In the genomic region with DNA sequence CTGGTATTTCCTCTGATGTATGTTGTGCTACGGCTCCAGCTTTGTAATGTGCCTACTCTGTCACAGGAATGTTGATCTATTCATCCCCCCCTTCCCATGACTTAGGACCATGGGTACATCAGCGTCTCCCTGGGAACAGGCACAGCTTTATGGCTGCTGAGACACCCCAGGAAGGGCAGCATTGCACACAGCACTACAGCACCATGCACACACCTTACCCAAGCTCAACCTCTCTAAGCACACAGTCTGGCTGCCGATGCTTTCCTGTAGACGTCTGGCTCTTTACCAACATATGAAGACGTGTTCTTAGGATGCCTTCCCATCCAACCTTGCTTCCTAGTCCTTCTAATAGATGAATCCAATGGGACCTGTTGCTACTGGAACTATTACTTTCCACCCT, we compare ENCODE assay signal across 14 mouse cellular contexts. TPM values are rescaled to one million over a fixed set of nuclear protein-coding genes. Genes with fewer than 3 reads are reported as not detected.
DNase-seq lines count a peak whose midpoint lies in the region; ATAC-seq lines count a peak whose summit lies in the region.
"Had no signal": no experiment of that assay in that cellular context is flagged by ENCODE, and none has a peak within 500 bp of the region (broad histone marks: within the 10 kb centered on the region; RNA-seq: fewer than 3 reads in every experiment).

No protein-coding gene starts in this region.

- H3K4me1 ChIP-seq in forebrain, embryonic 11.5 days (replicated peaks; ENCODE audit: control insufficient read depth, insufficient read depth, low read length): no peaks in the 10 kb centered on the region; the same call in 1 of the 2 replicates
- peaks cover 6% of the 10 kb centered on the region; the same call in 1 of the 2 replicates for H3K4me1 ChIP-seq in forebrain, embryonic 14.5 days (ENCODE audit: control insufficient read depth, insufficient read depth, low read length)
- H3K4me1 ChIP-seq in midbrain, embryonic 11.5 days (ENCODE audit: control insufficient read depth, insufficient read depth, low read length): peaks cover 20% of the 10 kb centered on the region
- peaks cover 35% of the 10 kb centered on the region for H3K4me1 ChIP-seq in midbrain, embryonic 13.5 days (replicated peaks)
- H3K4me1 ChIP-seq in hindbrain, embryonic 13.5 days (replicated peaks): peaks cover 43% of the 10 kb centered on the region
- peaks cover 40% of the 10 kb centered on the region for H3K4me1 ChIP-seq in neural tube, embryonic 15.5 days

- H3K4me3 ChIP-seq in forebrain, embryonic 11.5 days (ENCODE audit: low read depth, low read length): no peak overlapping the region
- no peak overlapping the region for H3K4me3 ChIP-seq in forebrain, embryonic 14.5 days (ENCODE audit: low read depth, low read length)
- H3K4me3 ChIP-seq in midbrain, embryonic 11.5 days (ENCODE audit: low read depth, low read length): no peak overlapping the region
- no peak overlapping the region for H3K4me3 ChIP-seq in midbrain, embryonic 13.5 days (replicated peaks)
- H3K4me3 ChIP-seq in hindbrain, embryonic 13.5 days: no peak overlapping the region
- no peak overlapping the region for H3K4me3 ChIP-seq in neural tube, embryonic 15.5 days (replicated peaks)
- H3K4me3 ChIP-seq: layer of hippocampus, adult 2 months; limb, embryonic 13.5 days; megakaryocyte, embryonic 14.5 days; stomach, embryonic 15.5 days had no signal

- no peaks in the 10 kb centered on the region for H3K36me3 ChIP-seq in forebrain, embryonic 11.5 days (ENCODE audit: control insufficient read depth, insufficient read depth, low read length)
- 0 out of 2 replicates have a peak, but pooled peaks cover 3% of the 10 kb centered on the region for H3K36me3 ChIP-seq in forebrain, embryonic 14.5 days (ENCODE audit: control insufficient read depth, insufficient read depth, low read length)
- no peaks in the 10 kb centered on the region for H3K36me3 ChIP-seq in midbrain, embryonic 11.5 days (ENCODE audit: control insufficient read depth, insufficient read depth, low read length)
- no peaks in the 10 kb centered on the region for H3K36me3 ChIP-seq in midbrain, embryonic 13.5 days
- H3K36me3 ChIP-seq in hindbrain, embryonic 13.5 days: no peaks in the 10 kb centered on the region
- H3K36me3 ChIP-seq in neural tube, embryonic 15.5 days: no peaks in the 10 kb centered on the region
- H3K36me3 ChIP-seq: stomach, embryonic 15.5 days had no signal

- ATAC-seq in forebrain, embryonic 11.5 days (replicated peaks; ENCODE audit: low FRiP score): no peak
- no peak for ATAC-seq in forebrain, embryonic 14.5 days
- ATAC-seq in midbrain, embryonic 11.5 days (ENCODE audit: low FRiP score): no peak
- no peak for ATAC-seq in midbrain, embryonic 13.5 days
- no peak; the same call in 1 of the 2 replicates for ATAC-seq in hindbrain, embryonic 13.5 days (ENCODE audit: low FRiP score)
- no peak for ATAC-seq in neural tube, embryonic 15.5 days (ENCODE audit: low FRiP score)
- ATAC-seq: intestine, postnatal 0 days had no signal

- H3K9ac ChIP-seq in forebrain, embryonic 11.5 days (ENCODE audit: low read length): no peak overlapping the region
- H3K9ac ChIP-seq in forebrain, embryonic 14.5 days (ENCODE audit: low read length): no peak overlapping the region
- no peak overlapping the region for H3K9ac ChIP-seq in midbrain, embryonic 11.5 days (ENCODE audit: low read length)
- H3K9ac ChIP-seq in midbrain, embryonic 13.5 days (replicated peaks): no peak overlapping the region
- H3K9ac ChIP-seq in hindbrain, embryonic 13.5 days: no peak overlapping the region
- no peak overlapping the region for H3K9ac ChIP-seq in neural tube, embryonic 15.5 days (replicated peaks)
- H3K9ac ChIP-seq: limb, embryonic 13.5 days; liver, embryonic 14.5 days; stomach, embryonic 15.5 days had no signal

- H3K9me3 ChIP-seq in forebrain, embryonic 11.5 days (ENCODE audit: control insufficient read depth, low read length): no peaks in the 10 kb centered on the region
- H3K9me3 ChIP-seq in forebrain, embryonic 14.5 days (replicated peaks; ENCODE audit: control insufficient read depth, low read length): no peaks in the 10 kb centered on the region
- H3K9me3 ChIP-seq in midbrain, embryonic 11.5 days (ENCODE audit: control insufficient read depth, low read length): no peaks in the 10 kb centered on the region
- H3K9me3 ChIP-seq in midbrain, embryonic 13.5 days: no peaks in the 10 kb centered on the region
- H3K9me3 ChIP-seq in hindbrain, embryonic 13.5 days: no peaks in the 10 kb centered on the region
- H3K9me3 ChIP-seq in neural tube, embryonic 15.5 days (replicated peaks): no peaks in the 10 kb centered on the region
- H3K9me3 ChIP-seq: limb, embryonic 13.5 days; megakaryocyte, embryonic 14.5 days; stomach, embryonic 15.5 days had no signal

- H3K4me2 ChIP-seq in forebrain, embryonic 11.5 days (ENCODE audit: low read depth, low read length, severe bottlenecking): no peak overlapping the region
- no peak overlapping the region for H3K4me2 ChIP-seq in forebrain, embryonic 14.5 days (ENCODE audit: low read length)
- H3K4me2 ChIP-seq in midbrain, embryonic 11.5 days: no peak overlapping the region
- H3K4me2 ChIP-seq in midbrain, embryonic 13.5 days (replicated peaks): no peak overlapping the region
- no peak overlapping the region for H3K4me2 ChIP-seq in hindbrain, embryonic 13.5 days
- peak overlapping the region; percentile 31 for H3K4me2 ChIP-seq in neural tube, embryonic 15.5 days
- H3K4me2 ChIP-seq: heart, embryonic 11.5 days; limb, embryonic 13.5 days; stomach, embryonic 15.5 days had no signal

- H3K27ac ChIP-seq in forebrain, embryonic 11.5 days (ENCODE audit: low read depth, low read length): no peak overlapping the region
- no peak overlapping the region for H3K27ac ChIP-seq in forebrain, embryonic 14.5 days (ENCODE audit: low read depth, low read length)
- no peak overlapping the region for H3K27ac ChIP-seq in midbrain, embryonic 11.5 days (ENCODE audit: low read depth, low read length)
- no peak overlapping the region for H3K27ac ChIP-seq in midbrain, embryonic 13.5 days
- H3K27ac ChIP-seq in hindbrain, embryonic 13.5 days: peak overlapping the region; percentile 24; the same call in 1 of the 2 replicates
- H3K27ac ChIP-seq in neural tube, embryonic 15.5 days (replicated peaks): peak overlapping the region; percentile 46; the same call in 1 of the 2 replicates
- H3K27ac ChIP-seq: layer of hippocampus, adult 2 months; limb, embryonic 13.5 days; liver, embryonic 14.5 days; stomach, embryonic 15.5 days had no signal

- H3K27me3 ChIP-seq in forebrain, embryonic 11.5 days (ENCODE audit: control insufficient read depth, insufficient read depth, low read length): no peaks in the 10 kb centered on the region
- no peaks in the 10 kb centered on the region for H3K27me3 ChIP-seq in forebrain, embryonic 14.5 days (replicated peaks; ENCODE audit: control insufficient read depth, insufficient read depth, low read length)
- no peaks in the 10 kb centered on the region for H3K27me3 ChIP-seq in midbrain, embryonic 11.5 days (ENCODE audit: control insufficient read depth, insufficient read depth, low read length)
- H3K27me3 ChIP-seq in midbrain, embryonic 13.5 days: no peaks in the 10 kb centered on the region
- H3K27me3 ChIP-seq in hindbrain, embryonic 13.5 days: no peaks in the 10 kb centered on the region
- H3K27me3 ChIP-seq in neural tube, embryonic 15.5 days (replicated peaks): no peaks in the 10 kb centered on the region
- H3K27me3 ChIP-seq: limb, embryonic 13.5 days; stomach, embryonic 15.5 days had no signal

- 66% methylated on average over 5 of the region's 5 CpGs for WGBS in forebrain, embryonic 11.5 days
- 58% methylated on average over 5 of the region's 5 CpGs for WGBS in forebrain, embryonic 14.5 days
- WGBS in midbrain, embryonic 11.5 days: 65% methylated on average over 5 of the region's 5 CpGs
- WGBS in midbrain, embryonic 13.5 days: 59% methylated on average over 5 of the region's 5 CpGs
- 56% methylated on average over 5 of the region's 5 CpGs for WGBS in hindbrain, embryonic 13.5 days
- 46% methylated on average over 5 of the region's 5 CpGs for WGBS in neural tube, embryonic 15.5 days

- peak; percentile 49 for DNase-seq in forebrain, embryonic 11.5 days (ENCODE audit: low spot score)
- DNase-seq in forebrain, embryonic 14.5 days (ENCODE audit: low spot score): no peak
- peak; percentile 81 for DNase-seq in midbrain, embryonic 11.5 days (ENCODE audit: low spot score, missing footprints)
- DNase-seq in layer of hippocampus, adult 9-11 months: no peak

RNA-seq across cellular contexts. Expression of gene Igfbp5, which starts 8.3 kb away (rescaled TPM):
- 35.7 and 37.4 TPM in 2 replicates for polyA plus RNA-seq in forebrain, embryonic 11.5 days (2014; fragmentation: Nextera tagmentation; extraction: Ambion mirVana)
- 17.9 and 19.7 TPM in 2 replicates for polyA plus RNA-seq in forebrain, embryonic 14.5 days (2014; fragmentation: Nextera tagmentation; extraction: Ambion mirVana)
- polyA plus RNA-seq in midbrain, embryonic 11.5 days (2014; fragmentation: Nextera tagmentation; extraction: Ambion mirVana): 23.2 and 24.6 TPM in 2 replicates
- polyA plus RNA-seq in midbrain, embryonic 13.5 days (2015; fragmentation: Nextera tagmentation; extraction: Ambion mirVana): 28.7 and 31.8 TPM in 2 replicates
- polyA plus RNA-seq in hindbrain, embryonic 13.5 days (2015; fragmentation: Nextera tagmentation; extraction: Ambion mirVana): 60.5 and 68.4 TPM in 2 replicates
- polyA plus RNA-seq in neural tube, embryonic 15.5 days (2015; fragmentation: Nextera tagmentation; extraction: Ambion mirVana): 90.8 and 102 TPM in 2 replicates

RNA-seq across cellular contexts. Expression of gene Igfbp2, which starts 42.1 kb away (rescaled TPM):
- polyA plus RNA-seq in forebrain, embryonic 11.5 days (2014; fragmentation: Nextera tagmentation; extraction: Ambion mirVana): 708 and 809 TPM in 2 replicates
- polyA plus RNA-seq in forebrain, embryonic 14.5 days (2014; fragmentation: Nextera tagmentation; extraction: Ambion mirVana): 384 and 410 TPM in 2 replicates
- 468 and 548 TPM in 2 replicates for polyA plus RNA-seq in midbrain, embryonic 11.5 days (2014; fragmentation: Nextera tagmentation; extraction: Ambion mirVana)
- 294 and 385 TPM in 2 replicates for polyA plus RNA-seq in midbrain, embryonic 13.5 days (2015; fragmentation: Nextera tagmentation; extraction: Ambion mirVana)
- 392 and 465 TPM in 2 replicates for polyA plus RNA-seq in hindbrain, embryonic 13.5 days (2015; fragmentation: Nextera tagmentation; extraction: Ambion mirVana)
- polyA plus RNA-seq in neural tube, embryonic 15.5 days (2015; fragmentation: Nextera tagmentation; extraction: Ambion mirVana): 278 and 341 TPM in 2 replicates

Comparison
In these comparisons a context has a peak if more than half of its experiments do, and no peak if none do; other contexts are left out.
1. DNase-seq: peak in forebrain, embryonic 11.5 days (single experiment) and midbrain, embryonic 11.5 days (single experiment); none in forebrain, embryonic 14.5 days (single experiment) and layer of hippocampus, adult 9-11 months (single experiment).
2. H3K27ac ChIP-seq: peak in hindbrain, embryonic 13.5 days (single experiment) and neural tube, embryonic 15.5 days (single experiment); none in forebrain, embryonic 11.5 days (single experiment), forebrain, embryonic 14.5 days (single experiment), midbrain, embryonic 11.5 days (single experiment) and midbrain, embryonic 13.5 days (single experiment).